8 mouse cellular contexts compared by ENCODE assay signal in genomic region chr14:73552341-73553121, GRCm38 (mm10). TPM values are rescaled to one million over a fixed set of nuclear protein-coding genes. Genes with fewer than 3 reads are reported as not detected.
A peak's percentile ranks its signal among the peaks of the same experiment; 100 is the strongest.
DNase-seq lines count a peak whose midpoint lies in the region; ATAC-seq lines count a peak whose summit lies in the region.

No protein-coding gene starts in this region.

- peak overlapping the region; percentile 83 for H3K27ac ChIP-seq in hindbrain, embryonic 16.5 days (ENCODE audit: low read depth, low read length)
- no peak overlapping the region for H3K27ac ChIP-seq in macrophage

- H3K4me1 ChIP-seq in hindbrain, embryonic 16.5 days (ENCODE audit: control insufficient read depth, insufficient read depth, low read depth, low read length) = peaks cover 8% of the 10 kb centered on the region

- ATAC-seq in hindbrain, embryonic 16.5 days = peak; percentile 97

- H3K4me2 ChIP-seq in hindbrain, embryonic 16.5 days (ENCODE audit: low read length) = peak overlapping the region; percentile 81

- 4% methylated on average over 58 of the region's 61 CpGs for WGBS in hindbrain, embryonic 16.5 days
- WGBS in macrophage (ENCODE audit: missing documents) = 5% methylated on average over 59 of the region's 61 CpGs

- H3K36me3 ChIP-seq in hindbrain, embryonic 16.5 days (ENCODE audit: control insufficient read depth, insufficient read depth, low read length) = peaks cover 5% of the 10 kb centered on the region; the same call in 1 of the 2 replicates
- H3K36me3 ChIP-seq in macrophage (ENCODE audit: inconsistent target) = no peaks in the 10 kb centered on the region

- DNase-seq in WW6 (ENCODE audit: low read depth, low spot score) = peak; percentile 77
- DNase-seq in cerebellum, postnatal 4 days (ENCODE audit: low spot score in 2 of 2) = peak; percentile 91 to 96
- peak; percentile 96 for DNase-seq in gastrocnemius, adult 18-20 months (ENCODE audit: low spot score)
- peak; percentile 95 for DNase-seq in left cerebral cortex, adult 18-20 months (ENCODE audit: low spot score in 2 of 2)
- DNase-seq in right cerebral cortex, adult 18-20 months = peak; percentile 95
- DNase-seq in urinary bladder, postnatal 10 days (ENCODE audit: low spot score) = peak; percentile 87

- H3K4me3 ChIP-seq in hindbrain, embryonic 16.5 days (ENCODE audit: low read length) = peak overlapping the region; percentile 94
- peak overlapping the region; percentile 72 for H3K4me3 ChIP-seq in macrophage (ENCODE audit: inconsistent target)

- H3K27me3 ChIP-seq in hindbrain, embryonic 16.5 days (replicated peaks; ENCODE audit: control insufficient read depth, insufficient read depth, low read length) = no peaks in the 10 kb centered on the region

- peak overlapping the region; percentile 97 for H3K9ac ChIP-seq in hindbrain, embryonic 16.5 days (ENCODE audit: low read depth, low read length)

- H3K79me2 ChIP-seq in macrophage (ENCODE audit: inconsistent target) = peaks cover 46% of the 10 kb centered on the region

- no peaks in the 10 kb centered on the region for H3K9me3 ChIP-seq in hindbrain, embryonic 16.5 days (ENCODE audit: control insufficient read depth, low read length)

RNA-seq across cellular contexts. Expression of gene Nudt15, which starts 4.5 kb away (rescaled TPM):
- total RNA-seq in gastrocnemius, adult 18-20 months (2021) = 1 to 10 TPM; 4.4 to 5.3 TPM
- polyA plus RNA-seq in hindbrain, embryonic 16.5 days (2015; fragmentation: Nextera tagmentation; extraction: Ambion mirVana) = 8.5 and 9.7 TPM in 2 replicates
- total RNA-seq in left cerebral cortex, adult 18-20 months (2021) = 1 to 10 TPM; 5.0 to 5.9 TPM
- total RNA-seq in macrophage (2018; cell fraction: chromatin; rRNA removed) = 1 to 10 TPM in 5 of 26 experiments, under 1 TPM in 19, not detected in 2; 0.25 to 1.4 (median 0.61) TPM
- total RNA-seq in macrophage (2018; cell fraction: cytosol; rRNA removed) = 1 to 10 TPM; 1.1 to 2.8 (median 2.1) TPM
- 1 to 10 TPM in 16 of 26 experiments, under 1 TPM in 10; 0.46 to 3.6 (median 1.2) TPM for total RNA-seq in macrophage (2018; cell fraction: nucleus; rRNA removed)
- 1.5 to 2.4 TPM (median 2.3 TPM) in 3 replicates for polyA plus RNA-seq in macrophage (2018)

RNA-seq across cellular contexts. Expression of gene Sucla2, which starts 27.4 kb away (rescaled TPM):
- total RNA-seq in gastrocnemius, adult 18-20 months (2021) = 100 to 1,000 TPM; 397 to 420 TPM
- 131 and 145 TPM in 2 replicates for polyA plus RNA-seq in hindbrain, embryonic 16.5 days (2015; fragmentation: Nextera tagmentation; extraction: Ambion mirVana)
- 100 to 1,000 TPM; 150 to 160 TPM for total RNA-seq in left cerebral cortex, adult 18-20 months (2021)
- total RNA-seq in macrophage (2018; cell fraction: chromatin; rRNA removed) = 10 to 100 TPM; 25.0 to 96.3 (median 60.4) TPM
- 10 to 100 TPM; 34.5 to 45.9 (median 39.0) TPM for total RNA-seq in macrophage (2018; cell fraction: cytosol; rRNA removed)
- total RNA-seq in macrophage (2018; cell fraction: nucleus; rRNA removed) = 10 to 100 TPM; 17.5 to 68.7 (median 32.9) TPM
- 40.7 to 97.5 TPM (median 58.2 TPM) in 3 replicates for polyA plus RNA-seq in macrophage (2018)

RNA-seq across cellular contexts. Expression of gene Med4, which starts 42.7 kb away (rescaled TPM):
- total RNA-seq in gastrocnemius, adult 18-20 months (2021) = 10 to 100 TPM; 11.9 to 13.4 TPM
- polyA plus RNA-seq in hindbrain, embryonic 16.5 days (2015; fragmentation: Nextera tagmentation; extraction: Ambion mirVana) = 77.8 and 78.9 TPM in 2 replicates
- 10 to 100 TPM; 28.3 to 32.3 TPM for total RNA-seq in left cerebral cortex, adult 18-20 months (2021)
- 10 to 100 TPM; 10.4 to 37.3 (median 25.5) TPM for total RNA-seq in macrophage (2018; cell fraction: chromatin; rRNA removed)
- total RNA-seq in macrophage (2018; cell fraction: cytosol; rRNA removed) = 10 to 100 TPM; 14.7 to 28.8 (median 21.4) TPM
- 10 to 100 TPM; 10.2 to 37.9 (median 22.5) TPM for total RNA-seq in macrophage (2018; cell fraction: nucleus; rRNA removed)
- polyA plus RNA-seq in macrophage (2018) = 21.8 to 38.3 TPM (median 26.9 TPM) in 3 replicates
